Mouse (Mus musculus) cerebellum, adult 18-20 months (tissue): ENCODE data around the gene Zglp1.

ENCODE experiments used
- DNase-seq, 2 experiments: peaks; one replicate each; pipeline ENCODE4 v3.0.0; 2021

Zglp1 gene

GRCm38 (mm10) chr9:21025258-21025810 lies 41.6 kb downstream of the Zglp1 start:
- no peak for DNase-seq

DNA sequence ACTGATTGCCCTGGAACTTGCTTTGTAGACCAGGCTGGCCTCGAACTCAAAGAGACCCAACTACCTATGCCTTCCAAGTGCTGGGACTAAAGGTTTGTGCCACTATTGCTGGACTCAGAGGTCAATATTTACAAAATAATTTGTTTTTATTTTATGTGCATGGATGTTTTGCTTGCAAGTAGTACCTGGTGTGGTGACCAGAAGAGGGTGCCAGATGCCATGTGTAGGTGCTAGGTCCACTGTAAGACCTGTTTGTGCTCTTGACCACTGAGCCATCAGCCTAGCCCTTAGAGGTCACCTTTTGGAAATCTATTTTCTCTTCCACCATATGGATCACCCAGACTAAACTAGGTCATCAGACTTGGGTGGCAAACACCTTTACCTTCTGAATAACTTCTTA lies 44.2 kb downstream of the Zglp1 start:
- DNase-seq, result no peak

DNA sequence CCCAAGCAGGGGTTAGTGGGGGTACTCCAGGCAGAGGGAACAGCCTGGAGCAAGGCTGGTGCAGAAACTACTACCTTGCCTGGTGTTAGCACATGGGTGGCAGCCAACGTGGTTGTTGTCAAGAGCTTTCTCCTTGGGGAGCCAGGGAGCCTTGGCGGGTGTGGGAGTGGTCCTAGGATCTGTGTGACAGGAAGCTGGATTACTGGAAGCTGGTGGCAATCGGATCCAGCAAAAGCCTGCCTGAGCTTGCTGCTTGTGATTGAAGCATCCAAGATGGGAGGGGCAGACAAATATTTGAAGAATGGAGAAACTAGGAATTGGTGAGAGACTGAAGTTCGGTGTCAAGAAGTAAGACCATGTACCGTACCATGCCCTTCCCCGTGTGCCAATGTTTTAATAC lies 44.6 kb downstream of the Zglp1 start:
- DNase-seq, result no peak

DNA sequence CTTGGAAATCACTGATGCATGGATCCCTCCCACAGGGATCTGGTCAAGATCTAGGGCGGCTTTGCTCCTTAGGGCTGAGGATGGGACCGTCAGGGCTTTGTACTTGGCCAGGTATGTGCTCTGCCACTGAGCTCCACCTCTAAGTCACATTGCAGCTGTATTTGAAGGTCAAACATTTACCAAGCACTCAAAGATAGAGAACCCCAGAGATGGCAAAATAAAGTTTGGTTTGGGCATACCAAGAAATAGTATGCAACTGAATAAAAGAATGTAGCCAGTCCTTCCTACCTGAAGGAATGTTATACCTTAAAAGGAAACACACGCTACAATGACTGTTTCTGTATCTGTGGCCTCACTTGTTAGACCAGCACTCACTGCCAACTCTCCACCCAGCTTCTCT lies 45.5 kb downstream of the Zglp1 start:
- DNase-seq, result no peak

DNA sequence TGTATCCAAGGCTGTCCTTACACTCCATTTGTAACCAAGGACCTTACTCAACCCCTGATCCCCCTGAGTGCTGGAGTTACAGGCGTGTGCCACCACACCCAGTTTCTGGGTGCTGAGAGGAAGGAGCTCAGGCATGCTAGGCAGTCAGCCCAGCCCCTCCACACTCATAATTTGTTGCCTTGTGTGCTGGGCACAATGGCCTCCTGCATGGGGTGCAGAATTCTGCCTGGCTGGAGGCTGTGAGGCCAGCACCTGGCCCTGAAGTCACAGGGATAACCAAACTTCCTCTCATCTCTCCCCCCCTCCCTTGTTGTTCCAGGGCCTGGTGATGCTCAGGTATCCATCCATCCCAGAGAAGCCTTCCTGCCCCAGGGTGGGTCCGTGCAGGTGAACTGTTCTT lies 48.3 kb downstream of the Zglp1 start:
- DNase-seq, result no peak

DNA sequence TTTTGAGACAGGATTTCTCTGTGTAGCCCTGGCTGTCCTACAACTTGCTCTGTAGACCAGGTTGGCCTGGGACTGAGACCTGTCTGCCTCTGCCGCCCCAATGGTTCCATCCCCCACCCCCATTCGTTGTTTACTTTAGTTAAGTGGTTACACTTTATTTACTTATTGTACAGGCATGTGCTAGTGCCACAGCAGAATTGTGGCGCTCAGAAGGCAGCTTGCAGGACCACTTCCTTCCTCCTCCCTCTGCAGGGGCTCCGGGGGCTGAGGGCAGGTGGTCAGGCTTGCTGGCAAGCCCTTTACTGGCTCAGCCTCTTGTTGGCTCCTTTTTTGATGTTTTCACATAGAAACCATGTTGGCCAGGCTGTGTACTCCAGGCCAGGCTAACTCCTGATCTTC lies 49.7 kb downstream of the Zglp1 start:
- no peak for DNase-seq

- no peak for DNase-seq
Observed at GRCm38 (mm10) chr9:21016331-21017176, 50.3 kb downstream of the Zglp1 start.

DNA sequence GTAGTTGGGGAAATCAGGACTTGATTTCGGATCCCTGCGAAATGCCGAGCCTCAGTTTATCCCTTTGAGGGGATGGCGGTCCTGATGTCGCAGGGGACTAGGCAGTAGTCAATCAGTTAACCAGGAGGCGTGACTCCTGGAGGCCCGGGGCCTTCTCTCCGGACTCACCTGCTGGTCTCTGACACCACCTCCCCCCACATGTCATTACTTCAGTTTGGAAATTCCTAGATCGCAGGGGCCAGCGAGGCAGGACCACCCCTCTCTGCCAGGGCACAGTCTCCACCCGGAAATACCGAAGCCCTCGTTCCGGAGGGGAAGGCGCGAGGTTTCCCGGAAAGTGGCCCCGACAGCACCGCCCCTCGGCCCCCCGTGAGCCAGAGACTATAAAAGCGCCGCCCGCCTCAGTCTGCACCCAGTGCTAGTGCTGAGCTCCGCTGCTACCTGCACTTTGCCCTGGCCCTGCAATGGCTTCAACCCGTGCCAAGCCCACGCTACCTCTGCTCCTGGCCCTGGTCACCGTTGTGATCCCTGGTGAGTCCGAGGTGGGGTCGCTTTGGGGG lies 51.2 kb downstream of the Zglp1 start, which contains the start of gene Icam1:
Gene Icam1, plus strand, starts transcription at position 415 of the 560 bp plus-strand sequence.
- no peak for DNase-seq

GRCm38 (mm10) chr9:21014691-21015570 lies 52.0 kb downstream of the Zglp1 start:
- peak in 1 of 2 experiments; percentile 16 for DNase-seq
